Mouse (Mus musculus) heart, adult 9 months (tissue): ENCODE measurements at regions not wholly inside any gene's neighbourhood (a gene's known extent, or its start where the extent isn't known, plus 50 kb on each side); places are given as distances from the start of the nearest gene placed in this dataset.
A peak's percentile ranks its signal among the peaks of the same experiment; 100 is the strongest.

Experiments
- DNase-seq, 2 experiments: peaks; one replicate each; pipeline ENCODE4 v3.0.0; 2022; ENCODE audit warnings: low spot score in 2 of 2

GRCm38 (mm10) chr5:73927534-73927933 is 140.7 kb downstream of the Usp46 start:
- DNase-seq, result no peak

GRCm38 (mm10) chr5:73928691-73929090 is 139.5 kb downstream of the Usp46 start:
- no peak for DNase-seq

DNA sequence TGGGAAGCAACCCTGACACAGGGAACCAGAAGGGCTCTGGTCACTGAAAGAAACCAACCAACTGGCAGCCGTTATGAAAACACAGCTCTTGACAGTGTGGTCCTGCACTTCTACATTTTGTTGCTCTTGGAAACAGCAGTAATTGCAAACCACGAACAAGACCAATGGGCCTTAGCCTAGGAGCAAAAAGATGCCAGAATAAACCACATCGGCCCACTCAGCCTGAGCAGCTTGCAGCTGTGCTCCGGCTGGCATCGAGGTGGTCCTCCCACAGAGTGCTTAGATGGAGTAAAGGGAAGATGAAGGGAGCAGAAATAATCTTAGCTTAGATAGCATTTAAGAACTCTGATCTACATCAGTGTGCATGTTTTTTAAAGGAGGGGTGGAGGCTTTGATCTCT is 138.0 kb downstream of the Usp46 start:
- DNase-seq, result no peak

DNA sequence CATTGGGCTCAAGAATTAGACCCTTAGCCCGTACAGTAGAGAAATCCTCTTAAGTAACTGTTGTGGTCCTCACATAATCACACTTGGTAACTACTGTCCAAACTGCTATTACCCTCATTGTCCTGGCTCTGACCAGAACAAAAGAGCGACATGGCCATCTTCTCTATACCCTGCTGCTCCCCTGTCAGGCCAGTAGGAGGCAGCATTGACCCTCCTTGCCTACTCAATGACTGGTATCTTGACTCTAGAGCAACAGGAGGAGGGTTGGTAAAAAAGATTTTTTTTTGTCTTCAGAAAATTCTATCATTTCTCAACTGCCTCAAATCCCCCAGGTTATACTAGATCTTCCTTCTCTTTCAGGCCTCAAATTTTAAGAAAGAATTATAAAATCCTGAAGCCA is 130.4 kb downstream of the Usp46 start:
- DNase-seq, result peak; percentile 13 to 14

DNA sequence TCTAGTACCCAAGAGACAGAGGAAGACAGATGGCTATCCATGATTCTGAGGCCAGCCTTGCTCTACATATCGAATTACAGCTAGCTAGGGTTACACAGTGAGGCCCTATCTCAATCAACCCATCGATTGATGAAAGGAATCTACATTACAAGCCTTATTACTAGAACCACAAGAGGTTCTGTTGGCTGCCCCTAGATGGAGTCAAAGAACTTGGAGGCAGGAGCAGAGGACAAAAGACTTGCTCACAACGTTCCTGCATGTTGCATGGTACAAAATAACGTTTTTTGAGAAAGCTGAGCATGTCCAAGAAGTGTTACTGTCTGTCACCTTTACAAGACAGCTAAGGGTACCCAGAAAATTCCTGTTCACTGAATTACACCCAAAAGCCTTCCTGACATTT is 129.8 kb downstream of the Usp46 start:
- DNase-seq, result no peak

DNA sequence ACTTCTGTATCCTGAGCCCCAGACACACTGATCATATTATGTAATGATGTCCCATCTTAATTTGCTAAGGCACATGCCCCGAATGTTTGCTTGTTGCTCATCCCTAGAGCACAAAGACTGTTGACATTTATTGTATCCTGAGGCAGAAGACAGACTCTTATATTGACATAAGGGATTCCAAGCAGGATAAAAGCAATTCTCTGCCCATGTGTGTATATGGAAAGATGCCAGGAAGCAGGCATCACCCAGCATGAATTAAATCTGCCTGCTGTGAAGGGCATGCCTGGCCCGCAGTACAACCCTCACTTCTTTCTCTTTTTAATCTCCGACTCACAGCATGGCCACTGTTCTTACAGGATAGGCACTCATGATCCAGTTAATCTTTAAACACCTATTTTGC is 125.3 kb downstream of the Usp46 start:
- DNase-seq, result no peak

- no peak for DNase-seq
Measured at GRCm38 (mm10) chr5:73945671-73946070, 122.6 kb downstream of the Usp46 start.

- no peak for DNase-seq
Measured at GRCm38 (mm10) chr5:73946164-73946563, 122.1 kb downstream of the Usp46 start.

DNA sequence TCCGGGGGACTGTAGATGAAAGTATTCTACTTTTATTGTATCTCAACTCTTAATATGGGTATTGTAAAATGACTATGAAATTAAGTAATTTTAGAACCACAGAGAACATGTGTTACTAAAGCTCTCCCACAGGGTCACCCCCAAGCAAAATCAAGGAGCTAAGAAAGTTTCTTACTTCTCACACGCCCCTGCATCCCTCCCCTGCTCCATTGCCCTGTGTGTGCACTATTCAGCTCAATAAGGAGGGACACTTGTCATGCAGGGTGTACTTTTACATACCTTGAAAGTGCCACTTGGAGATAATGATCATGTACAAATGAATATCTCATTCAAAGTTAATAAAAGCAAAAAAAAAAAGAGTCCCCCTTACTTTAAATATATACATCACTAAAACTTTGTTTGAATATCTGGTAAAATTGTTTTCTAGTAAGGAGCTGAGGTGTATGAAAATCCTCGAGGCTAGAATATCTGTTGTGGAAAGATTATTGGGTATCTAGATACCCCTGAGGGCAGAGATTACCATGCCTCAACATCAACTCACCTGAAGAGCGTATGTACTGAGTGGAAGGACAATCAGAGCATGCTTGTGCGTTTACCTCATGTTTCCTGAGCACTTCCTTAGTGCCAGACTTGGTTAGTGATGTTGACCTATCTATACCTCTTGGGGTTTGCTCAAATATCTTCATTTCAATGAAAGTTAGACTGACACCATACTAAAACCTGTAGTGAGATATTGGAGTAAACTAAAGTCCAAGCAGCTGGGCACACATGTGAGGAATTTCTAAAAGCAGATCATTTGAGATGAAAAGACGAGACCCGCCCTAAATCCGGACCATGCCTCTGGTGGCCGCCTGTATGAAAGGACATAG is 120.0 kb downstream of the Usp46 start:
- no peak for DNase-seq
